13 mouse cellular contexts compared by ENCODE assay signal in the genomic region with DNA sequence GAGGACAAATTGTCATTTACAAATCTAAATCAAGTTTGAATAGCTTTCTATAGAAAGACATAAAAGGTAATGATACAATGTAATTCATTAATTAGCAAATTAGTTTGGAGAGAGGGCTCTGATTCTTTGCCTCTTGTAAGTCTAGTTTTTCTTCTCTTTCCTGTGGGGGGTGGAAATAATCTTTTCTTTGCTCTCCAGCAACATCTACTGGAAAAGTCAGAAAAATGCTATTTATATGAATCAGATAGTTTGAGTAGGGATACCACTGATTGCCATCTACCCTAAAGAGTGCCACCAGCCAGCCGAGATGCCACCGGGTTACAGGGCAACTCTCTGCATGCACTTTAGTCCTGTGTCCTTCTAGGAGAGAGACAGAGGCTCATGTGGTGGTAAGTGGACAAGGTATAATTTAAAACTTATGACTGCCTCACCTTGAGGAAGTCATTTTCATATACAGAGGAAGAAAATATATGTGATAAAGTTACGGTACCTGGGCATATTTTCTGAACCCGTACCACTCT.
DNase-seq lines count a peak whose midpoint lies in the region; ATAC-seq lines count a peak whose summit lies in the region.
"Had no signal": no experiment of that assay in that cellular context is flagged by ENCODE, and none has a peak within 500 bp of the region (broad histone marks: within the 10 kb centered on the region; RNA-seq: fewer than 3 reads in every experiment).

No protein-coding gene starts in this region.

- DNase-seq in neural tube, embryonic 10.5 days (ENCODE audit: extremely low spot score, low spot score), result no peak
- DNase-seq in hindbrain, embryonic 11.5 days (ENCODE audit: low spot score), result no peak
- no peak for DNase-seq in heart, adult 9 months (ENCODE audit: low spot score in 2 of 2)
- DNase-seq: adrenal gland, postnatal 14 days; kidney, adult 2 months; thymus, postnatal 36 days had no signal

- no peak for ATAC-seq in neural tube, embryonic 12.5 days (ENCODE audit: low FRiP score, low read depth)
- no peak for ATAC-seq in hindbrain, embryonic 11.5 days (ENCODE audit: low FRiP score)
- no peak for ATAC-seq in midbrain, embryonic 12.5 days (ENCODE audit: low FRiP score, low read depth)
- no peak for ATAC-seq in erythroid progenitor cell, adult 5-6 weeks (replicated peaks; ENCODE audit: low FRiP score, poor library complexity, severe bottlenecking)
- no peak for ATAC-seq in kidney, embryonic 14.5 days (ENCODE audit: low FRiP score, low TSS enrichment)

- 0 out of 2 replicates have a peak, but pooled peaks cover 4% of the 10 kb centered on the region for H3K4me1 ChIP-seq in neural tube, embryonic 12.5 days
- H3K4me1 ChIP-seq in hindbrain, embryonic 11.5 days (replicated peaks; ENCODE audit: control insufficient read depth, insufficient read depth, low read length), result no peaks in the 10 kb centered on the region; the same call in 1 of the 2 replicates
- H3K4me1 ChIP-seq in midbrain, embryonic 12.5 days, result peaks cover 34% of the 10 kb centered on the region
- no peaks in the 10 kb centered on the region for H3K4me1 ChIP-seq in kidney, embryonic 14.5 days (ENCODE audit: control insufficient read depth, insufficient read depth, low read length)
- H3K4me1 ChIP-seq: liver, embryonic 15.5 days had no signal

- no peak overlapping the region for H3K4me3 ChIP-seq in neural tube, embryonic 12.5 days
- H3K4me3 ChIP-seq in hindbrain, embryonic 11.5 days (ENCODE audit: low read depth, low read length), result no peak overlapping the region
- H3K4me3 ChIP-seq in midbrain, embryonic 12.5 days, result peak overlapping the region; percentile 54
- H3K4me3 ChIP-seq in kidney, embryonic 14.5 days (ENCODE audit: low read length), result no peak overlapping the region
- H3K4me3 ChIP-seq: heart, embryonic 13.5 days; limb, embryonic 13.5 days; liver, embryonic 15.5 days had no signal

- H3K27me3 ChIP-seq in neural tube, embryonic 12.5 days (replicated peaks), result no peaks in the 10 kb centered on the region
- H3K27me3 ChIP-seq in hindbrain, embryonic 11.5 days (ENCODE audit: control insufficient read depth, insufficient read depth, low read length), result no peaks in the 10 kb centered on the region
- H3K27me3 ChIP-seq in midbrain, embryonic 12.5 days, result no peaks in the 10 kb centered on the region
- H3K27me3 ChIP-seq in kidney, embryonic 14.5 days (ENCODE audit: control insufficient read depth, insufficient read depth, low read length), result 0 out of 2 replicates have a peak, but pooled peaks cover 3% of the 10 kb centered on the region

- no peak overlapping the region for H3K9ac ChIP-seq in neural tube, embryonic 12.5 days
- no peak overlapping the region; the same call in 1 of the 2 replicates for H3K9ac ChIP-seq in hindbrain, embryonic 11.5 days (ENCODE audit: low read depth, low read length)
- H3K9ac ChIP-seq in midbrain, embryonic 12.5 days (replicated peaks), result peak overlapping the region; percentile 72; the same call in 1 of the 2 replicates
- no peak overlapping the region for H3K9ac ChIP-seq in kidney, embryonic 14.5 days (ENCODE audit: low read depth, low read length)
- H3K9ac ChIP-seq: heart, embryonic 13.5 days; limb, embryonic 13.5 days; liver, embryonic 15.5 days had no signal

- 87% methylated on average over 4 of the region's 4 CpGs for WGBS in neural tube, embryonic 12.5 days
- WGBS in hindbrain, embryonic 11.5 days, result 91% methylated on average over 4 of the region's 4 CpGs
- WGBS in midbrain, embryonic 12.5 days, result 85% methylated on average over 4 of the region's 4 CpGs
- 90% methylated on average over 4 of the region's 4 CpGs for WGBS in kidney, embryonic 14.5 days

- H3K9me3 ChIP-seq in neural tube, embryonic 12.5 days, result no peaks in the 10 kb centered on the region
- H3K9me3 ChIP-seq in hindbrain, embryonic 11.5 days (ENCODE audit: control insufficient read depth, low read length), result no peaks in the 10 kb centered on the region
- H3K9me3 ChIP-seq in midbrain, embryonic 12.5 days, result no peaks in the 10 kb centered on the region
- no peaks in the 10 kb centered on the region for H3K9me3 ChIP-seq in kidney, embryonic 14.5 days (ENCODE audit: control insufficient read depth, low read length)
- H3K9me3 ChIP-seq: heart, embryonic 13.5 days; limb, embryonic 13.5 days; liver, embryonic 15.5 days had no signal

- H3K36me3 ChIP-seq in neural tube, embryonic 12.5 days, result no peaks in the 10 kb centered on the region
- no peaks in the 10 kb centered on the region for H3K36me3 ChIP-seq in hindbrain, embryonic 11.5 days (ENCODE audit: control insufficient read depth, insufficient read depth, low read length)
- H3K36me3 ChIP-seq in midbrain, embryonic 12.5 days, result no peaks in the 10 kb centered on the region
- no peaks in the 10 kb centered on the region for H3K36me3 ChIP-seq in kidney, embryonic 14.5 days (ENCODE audit: control insufficient read depth, insufficient read depth, low read length)
- H3K36me3 ChIP-seq: heart, embryonic 13.5 days; limb, embryonic 13.5 days; liver, embryonic 15.5 days had no signal

- no peak overlapping the region for H3K27ac ChIP-seq in neural tube, embryonic 12.5 days
- no peak overlapping the region for H3K27ac ChIP-seq in hindbrain, embryonic 11.5 days (ENCODE audit: low read depth, low read length)
- no peak overlapping the region for H3K27ac ChIP-seq in midbrain, embryonic 12.5 days (replicated peaks)
- H3K27ac ChIP-seq in kidney, embryonic 14.5 days (ENCODE audit: low read depth, low read length), result no peak overlapping the region
- H3K27ac ChIP-seq: heart, embryonic 13.5 days; limb, embryonic 13.5 days; liver, embryonic 15.5 days had no signal

- H3K4me2 ChIP-seq in neural tube, embryonic 12.5 days (replicated peaks), result 0 out of 2 replicates have a peak overlapping the region, but pooled peaks have one; percentile 59
- peak overlapping the region; percentile 51 for H3K4me2 ChIP-seq in hindbrain, embryonic 11.5 days (replicated peaks; ENCODE audit: low read depth, low read length)
- H3K4me2 ChIP-seq in midbrain, embryonic 12.5 days (replicated peaks), result peak overlapping the region; percentile 69
- no peak overlapping the region for H3K4me2 ChIP-seq in kidney, embryonic 14.5 days (replicated peaks; ENCODE audit: low read depth, low read length)
- H3K4me2 ChIP-seq: liver, embryonic 15.5 days had no signal
